Mouse (Mus musculus) 3T3-L1 (cell line): ENCODE measurements around the gene Chd1.
A peak's percentile ranks its signal among the peaks of the same experiment; 100 is the strongest.

ENCODE experiments used
- DNase-seq: peaks from one replicate; pipeline ENCODE4 v3.0.0-alpha.2; 2015; ENCODE audit warnings: low read depth, low spot score

The Chd1 gene

GRCm38 (mm10) chr17:15704475-15705300 lies at the start of gene Chd1:
Gene Chd1 (plus strand): TSS chr17:15704967.
- DNase-seq = peak; percentile 89

GRCm38 (mm10) chr17:15656881-15657607 lies 47.7 kb upstream of the Chd1 start:
- DNase-seq = no peak

- DNase-seq = no peak
These were observed 31.9 kb upstream of the Chd1 start for GRCm38 (mm10) chr17:15672870-15673269.

- no peak for DNase-seq
These were observed 26.7 kb upstream of the Chd1 start for GRCm38 (mm10) chr17:15677970-15678645.

GRCm38 (mm10) chr17:15679966-15680630 lies 24.7 kb upstream of the Chd1 start:
- DNase-seq = no peak

- DNase-seq = no peak
These were observed 24.1 kb upstream of the Chd1 start for GRCm38 (mm10) chr17:15680661-15681060.

GRCm38 (mm10) chr17:15686396-15686795 lies 18.4 kb upstream of the Chd1 start:
- DNase-seq = no peak

GRCm38 (mm10) chr17:15690304-15690703 lies 14.5 kb upstream of the Chd1 start:
- no peak for DNase-seq

GRCm38 (mm10) chr17:15695566-15695965 lies 9.2 kb upstream of the Chd1 start:
- no peak for DNase-seq

- no peak for DNase-seq
These were observed 5.8 kb upstream of the Chd1 start for GRCm38 (mm10) chr17:15698956-15699355.

- no peak for DNase-seq
These were observed 3.3 kb upstream of the Chd1 start for GRCm38 (mm10) chr17:15701505-15701904.

- DNase-seq = no peak
These were observed 651 bp upstream of the Chd1 start for GRCm38 (mm10) chr17:15704158-15704474.

GRCm38 (mm10) chr17:15705303-15706284 lies 827 bp downstream of the Chd1 start:
- DNase-seq = peak; percentile 63

- no peak for DNase-seq
These were observed 9.7 kb downstream of the Chd1 start for GRCm38 (mm10) chr17:15714507-15714906.

GRCm38 (mm10) chr17:15715013-15715902 lies 10.5 kb downstream of the Chd1 start:
- DNase-seq = peak; percentile 42

GRCm38 (mm10) chr17:15715940-15716339 lies 11.2 kb downstream of the Chd1 start:
- DNase-seq = no peak

GRCm38 (mm10) chr17:15720841-15721240 lies 16.1 kb downstream of the Chd1 start:
- DNase-seq = no peak

GRCm38 (mm10) chr17:15723291-15723690 lies 18.5 kb downstream of the Chd1 start:
- no peak for DNase-seq

- peak; percentile 82 for DNase-seq
These were observed 19.2 kb downstream of the Chd1 start for GRCm38 (mm10) chr17:15723866-15724475.
